Mouse (Mus musculus) erythroblast, embryonic 14.5 days (primary cell): ENCODE measurements around the gene Hoxa5. TPM values are rescaled to one million over a fixed set of nuclear protein-coding genes. Genes with fewer than 3 reads are reported as not detected.

Source experiments
- H3K27me3 ChIP-seq: 2 replicates; pipeline ENCODE4 v1.6.1; 2012; ENCODE audit warnings: inconsistent platforms; ENCODE audit not compliant: control insufficient read depth
- H3K36me3 ChIP-seq: 2 replicates; pipeline ENCODE4 v1.6.1; 2012; ENCODE audit warnings: mild to moderate bottlenecking, inconsistent platforms; ENCODE audit not compliant: control insufficient read depth
- H3K4me1 ChIP-seq: 2 replicates; pipeline ENCODE4 v1.6.1; 2012; ENCODE audit warnings: inconsistent platforms; ENCODE audit not compliant: control insufficient read depth
- H3K4me3 ChIP-seq: replicated peaks from 2 replicates; pipeline ENCODE3; 2012; ENCODE audit warnings: moderate library complexity, mild to moderate bottlenecking, inconsistent platforms
- H3K9me3 ChIP-seq: 2 replicates; pipeline ENCODE4 v1.6.1; 2012; ENCODE audit warnings: low read length, inconsistent platforms, mixed read lengths; ENCODE audit not compliant: control insufficient read depth
- GATA1 ChIP-seq: IDR thresholded peaks from 2 replicates; pipeline ENCODE4 v1.6.1; 2012; ENCODE audit warnings: low read length, inconsistent platforms, mixed read lengths
- TAL1 ChIP-seq: IDR thresholded peaks from 3 replicates; pipeline ENCODE4 v1.6.1; 2012; ENCODE audit warnings: low read length, inconsistent platforms, mixed read lengths
- polyA plus RNA-seq: library from polyadenylated mRNA; stranded (reverse); fragments of >175 nt; gene quantifications from 2 replicates; pipeline ENCODE4 v1.2.3, GENCODE M21; 2012

Hoxa5 gene
- polyA plus RNA-seq, 1 experiment: not detected

DNA sequence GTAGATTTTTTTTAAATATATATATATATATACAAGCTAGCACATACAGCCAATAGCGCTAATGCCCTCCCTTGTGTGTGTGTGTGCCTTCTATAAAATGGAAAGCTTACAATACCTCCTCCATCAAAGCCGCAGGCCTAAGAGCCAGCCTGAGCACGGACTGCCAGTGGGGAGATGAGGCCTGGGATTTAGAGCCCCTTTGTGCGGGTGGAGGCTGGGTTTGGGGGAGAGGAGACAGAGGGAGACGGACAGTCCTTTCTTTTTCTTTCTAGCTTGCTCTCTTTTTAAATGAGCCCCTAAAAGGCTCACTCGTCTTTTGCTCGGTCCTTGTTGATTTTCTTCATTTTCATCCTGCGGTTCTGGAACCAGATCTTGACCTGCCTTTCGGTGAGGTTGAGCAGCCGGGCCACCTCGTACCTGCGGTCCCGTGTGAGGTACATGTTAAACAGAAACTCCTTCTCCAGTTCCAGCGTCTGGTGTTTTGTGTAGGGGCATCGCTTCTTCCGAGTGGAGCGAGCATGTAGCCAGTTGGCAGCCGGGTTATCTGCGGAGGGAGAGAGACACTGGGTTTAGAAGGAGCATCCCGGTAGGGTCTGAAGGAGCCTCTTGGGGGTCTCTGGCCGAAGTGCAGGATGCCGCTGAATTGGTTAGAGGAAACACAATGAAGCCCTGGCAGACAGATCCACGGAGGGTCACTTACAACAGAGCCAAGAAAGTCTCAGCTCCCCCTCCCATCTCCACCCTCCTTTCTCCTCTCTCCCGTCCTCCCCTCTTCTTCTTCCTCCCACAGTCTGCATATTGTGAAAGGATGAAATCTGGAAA is 19.8 kb upstream of the Hoxa5 start:
- Histone ChIP-seq H3K36me3 (no peaks in the 10 kb centered on the region), H3K4me1 (peaks cover 3% of the 10 kb centered on the region), H3K27me3 (peaks cover 100% of the 10 kb centered on the region), H3K4me3 (no peak overlapping the region), H3K9me3 (peaks cover 9% of the 10 kb centered on the region)
- TF ChIP-seq GATA1: no peak
- no peak for TF ChIP-seq TAL1

DNA sequence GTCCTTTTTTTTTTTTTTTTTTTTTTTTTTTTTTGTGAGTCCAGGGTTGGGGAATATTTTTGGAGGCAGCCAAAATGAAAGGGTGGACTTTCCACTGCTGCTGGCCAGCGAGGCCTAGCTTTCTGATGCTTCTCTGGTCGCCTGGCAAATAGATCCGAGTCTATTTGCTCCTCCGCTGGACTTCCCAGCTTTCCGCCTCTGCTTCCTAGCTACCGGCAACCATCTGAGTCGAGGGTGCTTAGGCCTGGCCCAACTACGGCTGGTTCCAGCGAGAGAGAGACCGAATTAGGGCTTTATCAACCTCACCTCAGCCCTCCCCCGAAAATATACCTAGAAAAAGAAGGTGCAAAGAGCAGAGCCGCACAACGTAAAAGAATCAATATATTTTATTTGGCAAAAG is 18.3 kb upstream of the Hoxa5 start:
- TF ChIP-seq TAL1 (no peak), GATA1 (no peak)
- H3K9me3 ChIP-seq: peaks cover 9% of the 10 kb centered on the region
- no peak overlapping the region for H3K4me3 ChIP-seq
- no peaks in the 10 kb centered on the region for H3K36me3 ChIP-seq
- H3K27me3 ChIP-seq: peaks cover 100% of the 10 kb centered on the region
- peaks cover 3% of the 10 kb centered on the region for H3K4me1 ChIP-seq

DNA sequence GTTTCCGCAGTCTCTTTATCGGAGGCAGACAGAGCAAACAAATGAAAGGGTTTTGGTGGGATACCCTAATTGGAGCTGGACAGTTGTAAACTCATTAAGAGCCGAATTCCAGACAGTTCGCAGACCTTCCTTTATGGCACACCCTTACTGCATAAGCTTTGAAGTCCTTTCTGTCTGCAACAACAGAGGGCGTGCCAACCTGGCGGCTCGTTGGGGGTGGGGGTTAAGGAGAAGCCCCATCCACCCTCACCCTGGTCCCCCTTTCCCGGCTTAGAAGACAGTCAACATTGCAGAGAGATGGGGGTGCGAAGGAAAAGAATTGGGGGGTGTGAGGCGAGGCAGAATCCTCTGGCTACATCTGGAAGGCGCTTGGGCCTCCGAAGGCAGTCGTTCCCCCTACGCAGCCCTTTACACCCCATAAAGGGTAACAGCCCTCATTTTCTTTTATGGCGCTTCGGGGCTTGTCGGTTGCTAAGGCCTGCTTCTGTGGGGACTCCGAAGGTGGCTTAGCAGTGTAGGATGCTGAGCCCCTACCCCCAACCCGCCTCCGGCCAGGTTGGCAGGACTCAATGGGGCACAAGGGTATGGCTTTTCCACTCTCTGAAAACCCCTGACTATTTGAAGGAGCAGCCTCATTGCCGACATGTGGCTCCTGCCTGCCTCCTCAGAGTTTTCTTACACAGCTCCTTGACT is 17.8 kb upstream of the Hoxa5 start:
- Histone ChIP-seq H3K4me3 (no peak overlapping the region), H3K27me3 (peaks cover 100% of the 10 kb centered on the region), H3K9me3 (peaks cover 9% of the 10 kb centered on the region), H3K36me3 (no peaks in the 10 kb centered on the region), H3K4me1 (peaks cover 3% of the 10 kb centered on the region)
- TF ChIP-seq GATA1 (no peak), TAL1 (no peak)

DNA sequence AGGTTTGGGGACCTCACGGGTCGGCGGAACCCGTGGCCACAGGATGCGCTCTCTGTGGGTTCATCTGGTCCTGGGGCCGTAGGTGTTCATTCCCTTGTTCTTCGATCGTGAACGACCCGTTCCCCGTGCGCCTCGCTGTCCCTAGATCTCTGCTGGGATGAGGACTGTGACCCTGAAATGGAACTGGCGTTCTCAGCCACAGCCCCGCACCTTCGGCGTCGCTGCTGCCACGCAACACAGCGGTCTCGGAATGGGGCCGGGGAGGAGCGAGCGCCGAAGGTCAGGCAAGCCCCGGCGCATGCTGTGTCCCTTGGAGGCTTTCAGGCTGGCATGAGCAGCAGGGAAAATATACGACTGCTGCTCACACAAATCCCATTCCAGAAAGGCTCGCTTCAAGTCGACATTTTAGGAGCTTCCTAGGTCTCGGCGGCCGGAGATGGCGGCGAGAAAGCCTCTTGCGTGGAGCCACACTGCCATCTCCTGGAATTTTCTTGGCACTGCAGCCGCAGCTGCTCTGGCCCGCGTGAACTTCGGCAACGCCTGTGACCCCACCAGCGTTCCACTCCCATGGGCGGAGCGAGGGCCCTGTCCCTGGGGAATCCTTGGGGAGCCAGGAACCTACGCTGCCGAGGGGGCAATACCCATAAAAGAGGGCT is 17.1 kb upstream of the Hoxa5 start, which contains the start of gene Hoxa7:
Gene Hoxa7 (minus strand): TSS at position 518 of the 656 bp plus-strand sequence.
- TF ChIP-seq TAL1 (no peak), GATA1 (no peak)
- H3K27me3 ChIP-seq: peaks cover 100% of the 10 kb centered on the region
- peaks cover 3% of the 10 kb centered on the region for H3K4me1 ChIP-seq
- peak within 1 kb of the TSS; percentile 44 for H3K4me3 ChIP-seq
- no peaks in the 10 kb centered on the region for H3K36me3 ChIP-seq
- peaks cover 9% of the 10 kb centered on the region for H3K9me3 ChIP-seq

DNA sequence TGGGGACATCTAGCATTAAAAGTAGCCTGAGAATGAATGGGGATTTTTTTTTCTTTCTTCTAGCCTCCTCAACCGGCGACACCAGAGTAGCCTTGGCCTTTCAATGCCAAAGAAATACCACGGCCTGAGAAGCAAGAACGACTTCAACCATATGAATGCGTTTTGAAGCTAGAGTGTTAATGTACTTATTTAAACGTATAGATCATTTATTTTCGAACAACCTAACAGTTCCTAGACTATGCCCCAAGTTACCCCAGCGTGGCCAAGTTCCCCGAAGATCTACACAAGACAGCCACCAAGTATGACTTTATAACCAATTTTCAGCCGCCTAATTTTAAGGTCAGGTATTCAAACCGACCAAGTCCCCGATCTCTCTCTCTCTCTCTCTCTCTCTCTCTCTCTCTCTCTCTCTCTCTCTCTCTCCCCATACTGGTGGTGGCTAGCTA is 16.5 kb upstream of the Hoxa5 start:
- Histone ChIP-seq H3K4me1 (peaks cover 3% of the 10 kb centered on the region), H3K9me3 (peaks cover 9% of the 10 kb centered on the region), H3K36me3 (no peaks in the 10 kb centered on the region), H3K4me3 (no peak overlapping the region), H3K27me3 (peaks cover 100% of the 10 kb centered on the region)
- TF ChIP-seq TAL1: no peak
- TF ChIP-seq GATA1: no peak

DNA sequence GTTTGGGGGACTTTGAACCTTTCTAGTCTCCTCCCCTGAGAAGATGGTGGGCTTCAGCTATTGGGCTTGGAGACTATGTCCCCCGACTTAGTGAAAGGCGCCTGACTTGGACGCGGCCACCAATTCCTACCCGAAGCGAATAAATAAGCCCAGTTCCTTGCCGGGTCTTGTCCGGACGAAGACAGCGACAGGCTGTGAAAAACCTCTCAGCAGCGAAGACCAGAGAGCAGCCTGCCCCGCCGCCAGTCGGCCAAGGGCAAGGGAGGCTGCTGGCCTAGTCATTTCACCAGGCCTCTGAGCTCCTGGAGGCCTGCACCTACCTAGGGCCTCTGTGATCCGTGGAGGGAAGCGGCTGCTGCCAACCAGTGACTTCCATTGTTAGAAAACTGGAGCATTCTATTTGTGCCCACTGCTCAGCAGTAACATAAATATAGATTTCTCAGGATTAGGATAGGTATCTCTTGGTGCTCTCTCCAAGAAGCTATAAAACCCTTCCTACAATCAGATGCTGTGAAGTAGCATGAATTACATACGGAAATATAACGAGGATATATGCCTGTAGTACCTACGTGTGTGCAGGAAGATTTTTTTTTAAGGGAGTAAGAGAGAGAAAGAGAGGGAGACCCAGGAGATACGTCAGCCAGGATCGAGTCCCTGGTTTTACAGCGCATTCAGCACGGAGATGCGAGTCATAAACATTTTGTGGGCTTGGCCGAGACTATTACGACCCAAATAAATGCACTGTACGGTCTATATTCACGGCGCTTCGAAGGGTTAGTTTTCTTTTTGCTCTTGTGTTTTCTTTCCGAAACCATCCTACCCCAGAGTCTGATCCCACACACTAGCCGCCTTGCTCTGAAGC is 15.8 kb upstream of the Hoxa5 start:
- Histone ChIP-seq H3K9me3 (peaks cover 3% of the 10 kb centered on the region; the same call in 1 of the 2 replicates), H3K4me1 (peaks cover 3% of the 10 kb centered on the region), H3K36me3 (no peaks in the 10 kb centered on the region), H3K4me3 (no peak overlapping the region), H3K27me3 (peaks cover 100% of the 10 kb centered on the region)
- TF ChIP-seq TAL1 (no peak), GATA1 (no peak)

DNA sequence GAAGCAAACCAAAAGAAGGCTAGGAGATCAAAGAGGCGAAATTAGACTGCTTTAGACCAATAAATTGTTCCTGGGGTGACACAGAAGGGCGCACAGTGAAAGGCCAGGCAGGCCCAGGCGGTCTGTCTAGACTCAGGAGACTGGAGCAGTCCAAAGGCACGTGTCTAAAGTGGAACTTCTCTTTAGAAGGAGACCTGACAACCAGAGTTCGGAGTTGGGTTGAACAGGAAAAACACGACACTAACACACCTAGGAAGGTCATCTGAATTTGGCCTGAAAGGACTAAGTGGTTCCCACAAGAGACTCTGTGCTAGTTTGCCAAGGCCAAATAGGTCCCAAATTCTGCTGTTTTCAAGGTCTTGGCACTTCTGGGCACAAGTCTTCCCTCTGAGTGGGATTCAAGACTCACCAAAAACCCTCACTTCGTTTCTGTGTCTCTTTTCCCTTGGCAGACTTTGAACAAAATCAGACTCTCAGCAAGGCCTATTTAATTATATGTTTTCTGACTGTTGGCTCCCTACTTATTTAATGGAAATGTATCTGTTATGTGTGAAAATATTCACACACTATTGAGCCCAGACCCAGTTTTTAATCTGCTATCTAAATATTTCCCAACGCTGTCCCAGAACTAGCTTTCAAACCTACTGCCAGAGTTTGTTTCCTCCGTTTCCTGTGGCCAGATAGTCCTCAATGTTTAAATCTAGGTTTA is 15.0 kb upstream of the Hoxa5 start:
- TF ChIP-seq GATA1 (no peak), TAL1 (no peak)
- H3K9me3 ChIP-seq: peaks cover 3% of the 10 kb centered on the region; the same call in 1 of the 2 replicates
- H3K36me3 ChIP-seq: no peaks in the 10 kb centered on the region
- H3K27me3 ChIP-seq: peaks cover 100% of the 10 kb centered on the region
- no peak overlapping the region for H3K4me3 ChIP-seq
- H3K4me1 ChIP-seq: peaks cover 3% of the 10 kb centered on the region

DNA sequence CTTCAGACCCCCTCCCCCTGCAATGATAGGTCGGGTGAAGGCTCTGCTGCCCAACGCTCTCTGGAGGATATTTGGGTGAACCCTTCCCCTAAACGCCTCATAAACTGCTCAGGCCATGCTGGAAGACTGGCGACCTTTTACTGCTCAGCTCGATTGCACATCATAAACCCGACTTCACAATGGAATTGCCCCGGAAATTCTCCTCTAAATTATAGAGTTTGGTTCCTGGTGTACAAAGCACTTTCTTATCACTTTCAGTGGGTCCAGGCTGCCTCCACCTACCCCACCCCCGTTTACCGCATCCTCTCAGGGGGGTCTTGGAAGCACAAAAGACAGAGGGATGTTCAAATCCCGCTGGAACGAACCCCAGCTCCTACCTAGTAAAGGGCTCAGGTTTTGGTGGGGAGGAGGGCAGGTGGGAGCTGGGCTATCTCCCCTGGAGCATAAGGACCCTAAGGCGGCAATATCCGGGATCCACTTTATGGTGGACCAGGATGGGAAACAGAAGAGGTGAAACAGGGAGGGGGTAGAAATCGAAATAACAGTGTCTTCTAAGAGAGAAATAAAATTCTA is 14.3 kb upstream of the Hoxa5 start:
- H3K4me1 ChIP-seq: peaks cover 3% of the 10 kb centered on the region
- H3K27me3 ChIP-seq: peaks cover 100% of the 10 kb centered on the region
- no peak overlapping the region for H3K4me3 ChIP-seq
- TF ChIP-seq GATA1 (no peak), TAL1 (no peak)
- H3K9me3 ChIP-seq: peaks cover 3% of the 10 kb centered on the region; the same call in 1 of the 2 replicates
- no peaks in the 10 kb centered on the region for H3K36me3 ChIP-seq
